Comparison of ENCODE assay signal across 18 mouse cellular contexts in genomic region chr9:97491626-97492025, GRCm38 (mm10).
"Had no signal": no experiment of that assay in that cellular context is flagged by ENCODE, and none has a peak within 500 bp of the region (broad histone marks: within the 10 kb centered on the region; RNA-seq: fewer than 3 reads in every experiment).

No protein-coding gene starts in this region.

- H3K27ac ChIP-seq: liver, embryonic 15.5 days; lung, embryonic 15.5 days; macrophage; midbrain, embryonic 13.5 days; midbrain, embryonic 15.5 days; neural tube, embryonic 12.5 days; stomach, embryonic 15.5 days; stomach, postnatal 0 days had no signal

- H3K36me3 ChIP-seq: liver, embryonic 15.5 days; lung, embryonic 15.5 days; midbrain, embryonic 13.5 days; midbrain, embryonic 15.5 days; neural tube, embryonic 12.5 days; stomach, embryonic 15.5 days had no signal

- H3K4me1 ChIP-seq: liver, embryonic 15.5 days; megakaryocyte, embryonic 14.5 days; midbrain, embryonic 13.5 days; midbrain, embryonic 15.5 days; neural tube, embryonic 12.5 days; stomach, embryonic 15.5 days had no signal

- H3K4me2 ChIP-seq: liver, embryonic 15.5 days; lung, embryonic 15.5 days; midbrain, embryonic 11.5 days; midbrain, embryonic 13.5 days; midbrain, embryonic 15.5 days; neural tube, embryonic 12.5 days; stomach, embryonic 15.5 days had no signal

- ATAC-seq: liver, postnatal 0 days; lung, postnatal 0 days; midbrain, embryonic 13.5 days; midbrain, embryonic 15.5 days had no signal

- H3K27me3 ChIP-seq: liver, embryonic 15.5 days; lung, embryonic 15.5 days; megakaryocyte, embryonic 14.5 days; midbrain, embryonic 13.5 days; midbrain, embryonic 15.5 days; neural tube, embryonic 12.5 days; stomach, embryonic 15.5 days had no signal

- DNase-seq: liver, postnatal 0 days; lung, adult 2 months; lung, postnatal 14 days; lung, postnatal 36 days; thymus, adult 2 months; thymus, postnatal 25 days; thymus, postnatal 4 days had no signal

- H3K9ac ChIP-seq: liver, embryonic 15.5 days; liver, postnatal 0 days; lung, embryonic 15.5 days; midbrain, embryonic 13.5 days; midbrain, embryonic 15.5 days; neural tube, embryonic 12.5 days; stomach, embryonic 15.5 days had no signal

- H3K9me3 ChIP-seq: liver, embryonic 15.5 days; lung, embryonic 15.5 days; midbrain, embryonic 13.5 days; midbrain, embryonic 15.5 days; neural tube, embryonic 12.5 days; stomach, embryonic 15.5 days had no signal

- H3K4me3 ChIP-seq: liver, embryonic 15.5 days; lung, embryonic 15.5 days; megakaryocyte, embryonic 14.5 days; midbrain, embryonic 13.5 days; midbrain, embryonic 15.5 days; neural tube, embryonic 12.5 days; stomach, embryonic 15.5 days had no signal
